Comparison of ENCODE assay signal across 8 mouse cellular contexts in the genomic region with DNA sequence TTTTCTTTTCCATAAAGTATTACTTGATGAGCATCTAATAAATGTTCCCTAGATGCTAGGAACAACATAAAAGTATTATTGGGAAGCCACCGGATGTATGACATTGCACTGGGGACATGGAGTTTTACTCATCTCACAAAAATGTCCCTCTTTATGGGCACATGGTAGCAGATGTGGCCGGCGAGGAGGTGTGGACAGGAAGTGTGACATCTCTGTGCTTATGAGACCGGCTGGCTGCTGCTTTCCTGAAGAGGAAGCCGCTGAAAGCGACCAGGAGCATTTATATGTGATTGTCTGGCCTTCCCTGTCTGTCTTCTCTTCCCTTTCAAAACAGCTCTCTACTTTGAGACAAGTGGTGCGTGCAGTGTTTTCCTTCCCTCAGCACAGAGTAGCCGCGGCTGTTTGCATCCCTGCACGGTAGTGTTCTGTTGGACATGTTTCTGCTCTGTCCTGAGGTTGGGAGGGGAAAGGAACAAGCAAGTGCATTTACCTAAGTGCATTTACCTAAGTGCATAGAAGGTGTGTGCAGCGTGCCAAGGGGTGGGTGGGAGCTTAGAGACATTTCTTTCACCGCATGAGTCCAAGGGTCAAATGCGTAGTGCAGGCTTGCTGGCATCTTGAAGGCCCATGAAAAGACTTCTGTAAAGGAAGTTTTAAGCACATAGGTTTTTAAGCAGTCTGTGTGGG.
A peak's percentile ranks its signal among the peaks of the same experiment; 100 is the strongest.
DNase-seq lines count a peak whose midpoint lies in the region; ATAC-seq and TF ChIP-seq lines count a peak whose summit lies in the region.

No protein-coding gene starts in this region.

- ATAC-seq in intestine, embryonic 14.5 days (replicated peaks; ENCODE audit: low FRiP score, low TSS enrichment, low read depth) = 0 out of 2 replicates have a peak, but pooled peaks have one; percentile 25
- 0 out of 2 replicates have a peak, but pooled peaks have one; percentile 19 for ATAC-seq in lung, embryonic 14.5 days (ENCODE audit: insufficient read depth)

- TF ChIP-seq CTCF in bone marrow macrophage, adult 2 months (IDR thresholded peaks at IDR 0.05; ENCODE audit: low read depth, low read length) = no peak
- no peak for TF ChIP-seq CTCF in lung, embryonic 14.5 days (IDR thresholded peaks at IDR 0.05; ENCODE audit: low read depth)

- intact Hi-C loops in gastrocnemius, postnatal 36 days (cut with DNase I) = no loop called here

- H3K4me1 ChIP-seq in bone marrow macrophage, adult 2 months (ENCODE audit: control insufficient read depth, insufficient read depth, low read length) = peaks cover 47% of the 10 kb centered on the region
- H3K4me1 ChIP-seq in intestine, embryonic 14.5 days (replicated peaks; ENCODE audit: control insufficient read depth, insufficient read depth, low read length) = peaks cover 36% of the 10 kb centered on the region
- peaks cover 32% of the 10 kb centered on the region for H3K4me1 ChIP-seq in lung, embryonic 14.5 days (ENCODE audit: insufficient read depth)

- no peak for TF ChIP-seq POLR2A in bone marrow macrophage, adult 2 months (IDR thresholded peaks at IDR 0.05; ENCODE audit: borderline replicate concordance, low read depth, low read length)

- H3K27me3 ChIP-seq in intestine, embryonic 14.5 days (replicated peaks; ENCODE audit: control insufficient read depth, insufficient read depth, low read length) = no peaks in the 10 kb centered on the region
- no peaks in the 10 kb centered on the region for H3K27me3 ChIP-seq in lung, embryonic 14.5 days (ENCODE audit: insufficient read depth, low read length)

- H3K27ac ChIP-seq in bone marrow macrophage, adult 2 months (ENCODE audit: insufficient read depth, low read depth, low read length) = peak overlapping the region; percentile 94
- H3K27ac ChIP-seq in intestine, embryonic 14.5 days (ENCODE audit: low read depth) = peak overlapping the region; percentile 47
- peak overlapping the region; percentile 76; the same call in 1 of the 2 replicates for H3K27ac ChIP-seq in lung, embryonic 14.5 days (ENCODE audit: low read depth)

- H3K4me3 ChIP-seq in bone marrow macrophage, adult 2 months (ENCODE audit: insufficient read depth, low read length) = peak overlapping the region; percentile 56
- no peak overlapping the region for H3K4me3 ChIP-seq in intestine, embryonic 14.5 days (ENCODE audit: low read depth, low read length)
- H3K4me3 ChIP-seq in lung, embryonic 14.5 days (ENCODE audit: low read depth, low read length) = no peak overlapping the region

- no peaks in the 10 kb centered on the region for H3K36me3 ChIP-seq in intestine, embryonic 14.5 days (ENCODE audit: control insufficient read depth, insufficient read depth, low read length)
- no peaks in the 10 kb centered on the region for H3K36me3 ChIP-seq in lung, embryonic 14.5 days (ENCODE audit: insufficient read depth)

- WGBS in intestine, embryonic 14.5 days = 35% methylated on average over 13 of the region's 13 CpGs
- WGBS in lung, embryonic 14.5 days = 30% methylated on average over 13 of the region's 13 CpGs

- no peaks in the 10 kb centered on the region for H3K9me3 ChIP-seq in intestine, embryonic 14.5 days (ENCODE audit: control insufficient read depth, low read length)
- no peaks in the 10 kb centered on the region for H3K9me3 ChIP-seq in lung, embryonic 14.5 days (ENCODE audit: low read depth, low read length)

- no peak overlapping the region for H3K9ac ChIP-seq in intestine, embryonic 14.5 days (ENCODE audit: low read length)
- no peak overlapping the region for H3K9ac ChIP-seq in lung, embryonic 14.5 days

- peak overlapping the region; percentile 7 for H3K4me2 ChIP-seq in intestine, embryonic 14.5 days (ENCODE audit: low read length)
- peak overlapping the region; percentile 16 for H3K4me2 ChIP-seq in lung, embryonic 14.5 days

- peak; percentile 83 for DNase-seq in 416B (ENCODE audit: low read depth)
- DNase-seq in intestine, embryonic 14.5 days (ENCODE audit: low spot score) = peak; percentile 64
- peak; percentile 76 for DNase-seq in lung, embryonic 14.5 days
- DNase-seq in testis, postnatal 10 days (ENCODE audit: low spot score) = no peak
- DNase-seq in gastrocnemius, postnatal 36 days = no peak
- no peak for DNase-seq in adrenal gland, postnatal 25 days
- DNase-seq in cerebellum, adult 8-10 months = no peak

Comparison
In these comparisons a context has a peak if more than half of its experiments do, and no peak if none do; other contexts are left out.
1. DNase-seq: peak in 416B (single experiment), intestine, embryonic 14.5 days (single experiment) and lung, embryonic 14.5 days (single experiment); none in testis, postnatal 10 days (single experiment), gastrocnemius, postnatal 36 days (0 of 2), adrenal gland, postnatal 25 days (single experiment) and cerebellum, adult 8-10 months (single experiment).
2. Peak in every context shown above with its lines, with median percentiles within 50 percentile points of each other: H3K27ac ChIP-seq.